ENCODE assay signal across 15 mouse cellular contexts in the genomic region with DNA sequence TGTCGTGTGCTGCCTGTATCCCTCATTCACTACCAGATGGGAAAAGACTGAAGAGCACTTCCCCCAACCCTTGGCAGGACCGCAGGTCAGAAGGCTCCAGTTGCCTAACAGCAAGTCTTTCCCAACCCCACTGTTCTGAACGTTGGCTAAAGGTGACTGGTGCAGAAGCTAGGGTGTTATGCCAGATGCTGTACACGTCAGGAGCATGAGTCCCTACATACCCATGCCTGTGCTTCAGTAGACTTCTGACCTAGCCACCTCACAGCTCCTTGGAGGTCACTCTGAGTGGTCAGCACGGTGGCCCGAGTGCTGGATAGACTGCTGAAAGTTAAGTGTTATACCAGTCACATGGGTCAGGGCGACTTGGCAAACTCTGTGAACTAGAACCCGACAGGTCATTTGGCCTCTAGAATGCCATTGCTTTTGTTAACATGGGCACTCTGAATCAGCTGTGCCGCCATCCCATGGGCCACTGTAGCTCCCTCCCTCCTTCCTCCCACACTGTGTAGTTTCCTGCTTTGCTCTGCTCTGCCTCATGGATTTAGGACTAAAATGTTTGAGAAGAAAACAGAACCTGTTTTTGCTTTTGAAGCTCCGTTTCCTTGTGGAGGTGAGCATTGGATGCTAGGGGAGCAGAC. TPM values are rescaled to one million over a fixed set of nuclear protein-coding genes. Genes with fewer than 3 reads are reported as not detected.
A peak's percentile ranks its signal among the peaks of the same experiment; 100 is the strongest.
DNase-seq lines count a peak whose midpoint lies in the region; ATAC-seq and TF ChIP-seq lines count a peak whose summit lies in the region.
"Had no signal": no experiment of that assay in that cellular context is flagged by ENCODE, and none has a peak within 500 bp of the region (broad histone marks: within the 10 kb centered on the region; RNA-seq: fewer than 3 reads in every experiment).

No protein-coding gene starts in this region.

- DNase-seq in liver, embryonic 11.5 days (ENCODE audit: low spot score) = no peak
- peak; percentile 61 for DNase-seq in lung, adult 2 months
- no peak for DNase-seq in layer of hippocampus, adult 9-10 months (ENCODE audit: low spot score)
- no peak for DNase-seq in embryo, embryonic 11 days
- no peak for DNase-seq in c-Kit-positive CD71-positive TER-119-positive erythroid progenitor cells, embryonic 14.5 days (ENCODE audit: low spot score)
- DNase-seq: cerebellum, adult 2 months; kidney, adult 9 months; spleen, adult 18-20 months had no signal

- TF ChIP-seq POLR2A in lung, adult 2 months (IDR thresholded peaks at IDR 0.05; ENCODE audit: borderline replicate concordance, extremely low read depth, low read depth, low read length) = no peak

- no peaks in the 10 kb centered on the region for H3K27me3 ChIP-seq in liver, embryonic 12.5 days (replicated peaks)
- H3K27me3 ChIP-seq in liver, embryonic 11.5 days (replicated peaks; ENCODE audit: control insufficient read depth, insufficient read depth, low read length) = no peaks in the 10 kb centered on the region
- H3K27me3 ChIP-seq: CH12.LX; hindbrain, embryonic 15.5 days; Patski had no signal

- H3K4me1 ChIP-seq in liver, embryonic 12.5 days = peaks cover 50% of the 10 kb centered on the region
- peaks cover 12% of the 10 kb centered on the region for H3K4me1 ChIP-seq in liver, embryonic 11.5 days (replicated peaks; ENCODE audit: control insufficient read depth, insufficient read depth, low read length)
- H3K4me1 ChIP-seq in brown adipose tissue, adult 24 weeks (ENCODE audit: control insufficient read depth, insufficient read depth, insufficient read length, low read length) = peaks cover 14% of the 10 kb centered on the region
- peaks cover 5% of the 10 kb centered on the region; the same call in 1 of the 2 replicates for H3K4me1 ChIP-seq in lung, adult 2 months (ENCODE audit: control insufficient read depth, insufficient read depth, low read length)
- H3K4me1 ChIP-seq: forebrain, embryonic 10.5 days; hindbrain, embryonic 15.5 days had no signal

- no peak overlapping the region for H3K4me2 ChIP-seq in liver, embryonic 12.5 days
- no peak overlapping the region for H3K4me2 ChIP-seq in liver, embryonic 11.5 days
- H3K4me2 ChIP-seq: hindbrain, embryonic 15.5 days had no signal

- 0 out of 2 replicates have a peak, but pooled peaks have one; percentile 12 for ATAC-seq in liver, embryonic 12.5 days
- no peak for ATAC-seq in liver, embryonic 11.5 days (replicated peaks; ENCODE audit: low FRiP score)
- peak; percentile 56; the same call in 1 of the 2 replicates for ATAC-seq in monocyte, adult 5-6 weeks (replicated peaks; ENCODE audit: insufficient number of reproducible peaks, low FRiP score, low TSS enrichment, poor library complexity, severe bottlenecking)
- ATAC-seq: Patski had no signal

- TF ChIP-seq CTCF in lung, adult 2 months (IDR thresholded peaks at IDR 0.05; ENCODE audit: insufficient read depth, low read length) = no peak

- no peak overlapping the region for H3K4me3 ChIP-seq in liver, embryonic 12.5 days
- no peak overlapping the region for H3K4me3 ChIP-seq in liver, embryonic 11.5 days (ENCODE audit: low read depth, low read length)
- no peak overlapping the region for H3K4me3 ChIP-seq in brown adipose tissue, adult 24 weeks (ENCODE audit: insufficient read depth, low read depth, low read length)
- H3K4me3 ChIP-seq in lung, adult 2 months (replicated peaks; ENCODE audit: extremely low read depth, low read depth, low read length) = no peak overlapping the region
- H3K4me3 ChIP-seq: forebrain, embryonic 10.5 days; hindbrain, embryonic 15.5 days had no signal

- 73% methylated on average over 10 of the region's 10 CpGs for WGBS in liver, embryonic 12.5 days (ENCODE audit: insufficient replicate concordance)
- WGBS in liver, embryonic 11.5 days = 84% methylated on average over 10 of the region's 10 CpGs
- WGBS in lung, adult 2 months = 70% methylated on average over 10 of the region's 10 CpGs

- no peak overlapping the region; the same call in 1 of the 2 replicates for H3K27ac ChIP-seq in liver, embryonic 12.5 days
- H3K27ac ChIP-seq in liver, embryonic 11.5 days (ENCODE audit: low read depth, low read length) = no peak overlapping the region
- peak overlapping the region; percentile 100 for H3K27ac ChIP-seq in brown adipose tissue, adult 24 weeks (replicated peaks; ENCODE audit: low read depth, low read length)
- H3K27ac ChIP-seq: forebrain, embryonic 10.5 days; hindbrain, embryonic 15.5 days had no signal

- no peak overlapping the region for H3K9ac ChIP-seq in liver, embryonic 12.5 days
- no peak overlapping the region for H3K9ac ChIP-seq in liver, embryonic 11.5 days (ENCODE audit: low read depth, low read length)
- H3K9ac ChIP-seq: hindbrain, embryonic 15.5 days had no signal

- H3K36me3 ChIP-seq in liver, embryonic 12.5 days = peaks cover 30% of the 10 kb centered on the region
- H3K36me3 ChIP-seq in liver, embryonic 11.5 days (ENCODE audit: control insufficient read depth, insufficient read depth, low read length) = 0 out of 2 replicates have a peak, but pooled peaks cover 3% of the 10 kb centered on the region

- H3K9me3 ChIP-seq in liver, embryonic 12.5 days (replicated peaks) = no peaks in the 10 kb centered on the region
- no peaks in the 10 kb centered on the region for H3K9me3 ChIP-seq in liver, embryonic 11.5 days (ENCODE audit: control insufficient read depth, low read length)
- H3K9me3 ChIP-seq: forebrain, embryonic 10.5 days; hindbrain, embryonic 15.5 days had no signal

RNA-seq across cellular contexts. Expression of gene Ppp2r1b, which starts 9.9 kb away (rescaled TPM):
- polyA plus RNA-seq in liver, embryonic 12.5 days (2016; fragmentation: Nextera tagmentation; extraction: Ambion mirVana) = 131 and 137 TPM in 2 replicates
- polyA plus RNA-seq in liver, embryonic 11.5 days (2014; fragmentation: Nextera tagmentation; extraction: Ambion mirVana) = 143 and 172 TPM in 2 replicates
- polyA plus RNA-seq in brown adipose tissue, adult 24 weeks (2012; ENCODE audit: insufficient read depth, insufficient read length, missing spikeins) = 35.1 and 41.6 TPM in 2 replicates
- polyA plus RNA-seq in lung, adult 2 months (2012; rRNA removed) = 6.8 and 12.5 TPM in 2 replicates
- 19.3 to 41.0 TPM (median 25.7 TPM) in 3 replicates for total RNA-seq in monocyte, adult 5-6 weeks (2017)

RNA-seq across cellular contexts. Expression of gene 1110032A03Rik, which starts 59.9 kb away (rescaled TPM):
- 14.5 and 15.1 TPM in 2 replicates for polyA plus RNA-seq in liver, embryonic 12.5 days (2016; fragmentation: Nextera tagmentation; extraction: Ambion mirVana)
- 16.2 and 17.5 TPM in 2 replicates for polyA plus RNA-seq in liver, embryonic 11.5 days (2014; fragmentation: Nextera tagmentation; extraction: Ambion mirVana)
- polyA plus RNA-seq in brown adipose tissue, adult 24 weeks (2012; ENCODE audit: insufficient read depth, insufficient read length, missing spikeins) = 213 and 331 TPM in 2 replicates
- 46.1 and 59.7 TPM in 2 replicates for polyA plus RNA-seq in lung, adult 2 months (2012; rRNA removed)
- 13.2 to 26.7 TPM (median 16.7 TPM) in 3 replicates for total RNA-seq in monocyte, adult 5-6 weeks (2017)
